Comparison of ENCODE assay signal across 8 mouse cellular contexts in genomic region chr4:155962167-155962971, GRCm38 (mm10). TPM values are rescaled to one million over a fixed set of nuclear protein-coding genes. Genes with fewer than 3 reads are reported as not detected.
DNase-seq lines count a peak whose midpoint lies in the region; ATAC-seq lines count a peak whose summit lies in the region.

Gene C1qtnf12, plus strand, starts transcription at chr4:155962318.

- H3K27ac ChIP-seq in embryonic facial prominence, embryonic 10.5 days (replicated peaks) = peak within 1 kb of the TSS; percentile 83
- H3K27ac ChIP-seq in intestine, embryonic 16.5 days (ENCODE audit: low read length) = peak within 1 kb of the TSS; percentile 75
- peak within 1 kb of the TSS; percentile 63; the same call in 1 of the 2 replicates for H3K27ac ChIP-seq in limb, embryonic 13.5 days
- peak within 1 kb of the TSS; percentile 52 for H3K27ac ChIP-seq in midbrain, embryonic 12.5 days (replicated peaks)

- no peaks in the 10 kb centered on the region for H3K27me3 ChIP-seq in embryonic facial prominence, embryonic 10.5 days (replicated peaks; ENCODE audit: low read depth, poor library complexity, severe bottlenecking)
- no peaks in the 10 kb centered on the region for H3K27me3 ChIP-seq in intestine, embryonic 16.5 days (replicated peaks; ENCODE audit: control insufficient read depth, insufficient read depth, low read length)
- no peaks in the 10 kb centered on the region for H3K27me3 ChIP-seq in limb, embryonic 13.5 days
- H3K27me3 ChIP-seq in midbrain, embryonic 12.5 days = no peaks in the 10 kb centered on the region

- no peaks in the 10 kb centered on the region for H3K9me3 ChIP-seq in embryonic facial prominence, embryonic 10.5 days
- H3K9me3 ChIP-seq in intestine, embryonic 16.5 days (ENCODE audit: control insufficient read depth, low read length) = no peaks in the 10 kb centered on the region
- H3K9me3 ChIP-seq in limb, embryonic 13.5 days = no peaks in the 10 kb centered on the region
- no peaks in the 10 kb centered on the region for H3K9me3 ChIP-seq in midbrain, embryonic 12.5 days

- peak in 1 of 2 experiments; percentile 24 for DNase-seq in layer of hippocampus, adult 18-20 months (ENCODE audit: low spot score in 2 of 2)
- no peak for DNase-seq in layer of hippocampus, adult 9-11 months
- DNase-seq in embryonic facial prominence, embryonic 10.5 days (ENCODE audit: low spot score) = peak; percentile 77
- DNase-seq in spleen, postnatal 4 days (ENCODE audit: low spot score in 2 of 2) = peak; percentile 54 to 79

- peaks cover 25% of the 10 kb centered on the region for H3K4me1 ChIP-seq in embryonic facial prominence, embryonic 10.5 days
- H3K4me1 ChIP-seq in intestine, embryonic 16.5 days (ENCODE audit: control insufficient read depth, insufficient read depth, low read length) = peaks cover 12% of the 10 kb centered on the region
- H3K4me1 ChIP-seq in limb, embryonic 13.5 days = peaks cover 22% of the 10 kb centered on the region
- H3K4me1 ChIP-seq in midbrain, embryonic 12.5 days = peaks cover 20% of the 10 kb centered on the region

- H3K4me3 ChIP-seq in embryonic facial prominence, embryonic 10.5 days = peak within 1 kb of the TSS; percentile 75
- H3K4me3 ChIP-seq in intestine, embryonic 16.5 days (ENCODE audit: low read length) = peak within 1 kb of the TSS; percentile 64
- peak within 1 kb of the TSS; percentile 63 for H3K4me3 ChIP-seq in limb, embryonic 13.5 days
- peak within 1 kb of the TSS; percentile 45 for H3K4me3 ChIP-seq in midbrain, embryonic 12.5 days

- H3K9ac ChIP-seq in intestine, embryonic 16.5 days (ENCODE audit: low read depth, low read length) = peak within 1 kb of the TSS; percentile 79
- H3K9ac ChIP-seq in limb, embryonic 13.5 days = peak within 1 kb of the TSS; percentile 81
- peak within 1 kb of the TSS; percentile 66 for H3K9ac ChIP-seq in midbrain, embryonic 12.5 days (replicated peaks)

- under 1% methylated on average over 42 of the region's 42 CpGs for WGBS in embryonic facial prominence, embryonic 10.5 days
- WGBS in intestine, embryonic 16.5 days = under 1% methylated on average over 42 of the region's 42 CpGs
- WGBS in limb, embryonic 13.5 days = under 1% methylated on average over 27 of the region's 42 CpGs
- under 1% methylated on average over 31 of the region's 42 CpGs for WGBS in midbrain, embryonic 12.5 days

- peak within 1 kb of the TSS; percentile 84 for H3K4me2 ChIP-seq in intestine, embryonic 16.5 days (ENCODE audit: low read depth, low read length)
- H3K4me2 ChIP-seq in limb, embryonic 13.5 days (replicated peaks) = peak within 1 kb of the TSS; percentile 93
- H3K4me2 ChIP-seq in midbrain, embryonic 12.5 days (replicated peaks) = peak within 1 kb of the TSS; percentile 85

- ATAC-seq in granulocyte monocyte progenitor cell, adult 5-6 weeks (replicated peaks; ENCODE audit: poor library complexity, severe bottlenecking) = peak; percentile 89
- peak; percentile 90 for ATAC-seq in intestine, embryonic 16.5 days
- peak; percentile 73 for ATAC-seq in limb, embryonic 13.5 days (ENCODE audit: low FRiP score, low read depth)
- ATAC-seq in midbrain, embryonic 12.5 days (ENCODE audit: low FRiP score, low read depth) = peak; percentile 76

- peaks cover 60% of the 10 kb centered on the region for H3K36me3 ChIP-seq in embryonic facial prominence, embryonic 10.5 days (replicated peaks)
- H3K36me3 ChIP-seq in intestine, embryonic 16.5 days (ENCODE audit: control insufficient read depth, insufficient read depth, low read length) = peaks cover 11% of the 10 kb centered on the region
- peaks cover 54% of the 10 kb centered on the region for H3K36me3 ChIP-seq in limb, embryonic 13.5 days
- peaks cover 46% of the 10 kb centered on the region for H3K36me3 ChIP-seq in midbrain, embryonic 12.5 days

RNA-seq across cellular contexts. Expression of gene C1qtnf12, which starts in this region (rescaled TPM):
- 10 to 100 TPM; 15.7 to 16.8 TPM for total RNA-seq in layer of hippocampus, adult 18-20 months (2021)
- polyA plus RNA-seq in embryonic facial prominence, embryonic 10.5 days (2016; fragmentation: Nextera tagmentation; extraction: Ambion mirVana) = 22.7 and 23.6 TPM in 2 replicates
- 15.4 and 32.2 TPM in 2 replicates for total RNA-seq in granulocyte monocyte progenitor cell, adult 5-6 weeks (2014; fragmentation: Nextera tagmentation)
- total RNA-seq in granulocyte monocyte progenitor cell, adult 5-6 weeks (2017) = 10.6 and 11.0 TPM in 2 replicates
- 59.9 and 75.4 TPM in 2 replicates for polyA plus RNA-seq in intestine, embryonic 16.5 days (2015; fragmentation: Nextera tagmentation; extraction: Ambion mirVana)
- polyA plus RNA-seq in limb, embryonic 13.5 days (2015; fragmentation: Nextera tagmentation; extraction: Ambion mirVana) = 32.0 and 35.0 TPM in 2 replicates
- 16.0 and 18.1 TPM in 2 replicates for polyA plus RNA-seq in midbrain, embryonic 12.5 days (2016; fragmentation: Nextera tagmentation; extraction: Ambion mirVana)
